Mouse (Mus musculus): ENCODE data around the gene Hsf2bp. TPM values are rescaled to one million over a fixed set of nuclear protein-coding genes. Genes with fewer than 3 reads are reported as not detected.

The Hsf2bp gene
- polyA plus RNA-seq, 1 experiment, result 5.1 TPM

DNA sequence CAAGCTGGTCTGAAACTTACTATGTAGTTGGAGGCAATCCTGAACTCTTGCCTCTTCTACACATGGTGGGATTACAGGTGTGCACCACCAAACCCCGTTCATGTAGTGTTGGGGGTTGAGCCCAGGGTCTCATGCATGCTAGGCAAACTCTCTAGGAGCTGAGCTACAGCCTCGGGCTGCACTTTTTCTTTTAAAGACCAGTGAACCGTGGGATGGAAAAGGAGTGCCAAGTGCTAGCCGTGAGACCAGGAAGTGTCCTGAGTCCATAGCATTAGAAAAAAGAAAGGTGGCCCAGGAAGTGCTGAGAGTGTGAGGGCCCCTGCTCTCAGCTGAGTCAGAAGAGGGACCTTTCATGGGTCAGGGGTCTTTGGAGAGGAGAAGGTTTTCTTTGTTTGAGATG lies 111.9 kb downstream of the Hsf2bp start:
- Histone ChIP-seq H3K27ac (ENCODE audit: insufficient read depth, low read depth, low read length) (peak overlapping the region; percentile 43; the same call in 1 of the 2 replicates), H3K4me1 (ENCODE audit: control insufficient read depth, insufficient read depth, low read length) (peaks cover 8% of the 10 kb centered on the region), H3K27me3 (replicated peaks; ENCODE audit: control insufficient read depth, insufficient read depth, low read length) (no peaks in the 10 kb centered on the region), H3K36me3 (ENCODE audit: control insufficient read depth, insufficient read depth, low read length) (no peaks in the 10 kb centered on the region), H3K4me3 (ENCODE audit: insufficient read depth, low read depth, low read length) (no peak overlapping the region)
- 29% methylated on average over 4 of the region's 4 CpGs for WGBS
- peak; percentile 76 for DNase-seq
- TF ChIP-seq POLR2A (IDR thresholded peaks at IDR 0.05; ENCODE audit: low read depth, low read length) (no peak), CTCF (conservative IDR thresholded peaks at IDR 0.05; ENCODE audit: insufficient read depth, insufficient read length, low read depth, low read length) (no peak)

DNA sequence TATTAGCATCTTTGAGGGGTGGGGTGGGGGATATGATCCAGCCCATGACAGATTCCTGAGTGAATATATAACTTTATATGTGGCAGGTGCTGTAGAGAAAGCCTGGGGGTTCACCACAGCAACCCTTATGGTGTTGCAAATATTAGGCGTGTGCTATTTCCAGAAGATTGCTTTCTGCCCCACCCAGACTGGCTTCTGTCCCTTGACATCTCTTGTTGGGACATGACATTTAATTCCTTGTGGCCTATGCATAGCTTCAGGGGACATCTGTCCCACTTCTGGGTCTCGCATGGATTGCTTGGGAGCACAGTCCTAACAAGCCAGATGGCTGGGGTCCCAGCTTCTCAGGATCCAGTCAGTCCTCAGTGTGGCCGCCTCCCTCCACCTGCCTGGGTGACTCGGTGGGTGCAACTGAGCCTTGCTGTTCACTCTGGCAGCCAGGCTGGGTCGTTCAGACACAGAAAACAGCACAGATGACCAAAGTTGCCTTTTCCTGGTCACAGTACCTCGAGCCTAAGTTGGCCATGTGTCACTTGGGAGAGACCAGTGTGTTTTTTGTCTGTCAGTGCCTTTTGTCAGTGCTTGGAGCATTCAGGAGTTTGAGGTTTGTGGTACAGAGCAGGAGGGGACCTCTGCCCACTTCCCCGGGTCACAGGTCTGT lies 112.7 kb downstream of the Hsf2bp start:
- no peaks in the 10 kb centered on the region for H3K36me3 ChIP-seq (ENCODE audit: control insufficient read depth, insufficient read depth, low read length)
- H3K27ac ChIP-seq (ENCODE audit: insufficient read depth, low read depth, low read length), result no peak overlapping the region
- H3K4me1 ChIP-seq (ENCODE audit: control insufficient read depth, insufficient read depth, low read length), result peaks cover 8% of the 10 kb centered on the region
- DNase-seq, result no peak
- no peak for TF ChIP-seq CTCF (conservative IDR thresholded peaks at IDR 0.05; ENCODE audit: insufficient read depth, insufficient read length, low read depth, low read length)
- no peak for TF ChIP-seq POLR2A (IDR thresholded peaks at IDR 0.05; ENCODE audit: low read depth, low read length)
- H3K27me3 ChIP-seq (replicated peaks; ENCODE audit: control insufficient read depth, insufficient read depth, low read length), result no peaks in the 10 kb centered on the region
- H3K4me3 ChIP-seq (ENCODE audit: insufficient read depth, low read depth, low read length), result no peak overlapping the region
- 75% methylated on average over 7 of the region's 7 CpGs for WGBS

DNA sequence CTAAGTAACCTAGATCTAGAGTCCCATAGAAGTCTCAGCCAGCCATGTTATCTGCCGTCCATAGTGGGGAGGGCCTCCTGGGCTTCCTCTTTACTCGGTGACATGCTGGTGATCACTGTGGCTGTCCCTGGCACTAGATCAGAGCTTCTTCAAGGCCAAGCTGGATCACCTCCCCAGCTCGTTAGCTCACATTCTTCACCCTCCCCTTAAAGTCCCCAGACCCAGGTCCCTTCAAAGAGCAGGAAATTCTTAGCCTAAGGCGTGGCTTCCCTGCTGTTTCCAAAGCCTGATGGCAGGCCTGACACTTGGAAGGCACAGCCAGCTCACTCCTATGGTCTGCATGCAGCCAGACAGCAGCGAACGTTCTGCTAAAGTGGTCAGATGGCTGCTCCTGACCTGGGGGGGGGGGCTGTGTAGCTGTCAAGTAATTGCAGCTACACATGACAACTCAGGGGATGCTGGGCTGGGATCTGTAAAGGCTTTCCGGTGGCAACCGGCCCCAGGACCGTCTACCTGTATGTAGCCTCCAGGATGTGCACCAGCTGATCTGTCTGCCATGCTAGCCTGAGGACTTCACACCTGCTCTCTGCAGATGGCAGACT lies 115.5 kb downstream of the Hsf2bp start:
- H3K27ac ChIP-seq (ENCODE audit: insufficient read depth, low read depth, low read length), result no peak overlapping the region
- DNase-seq, result peak; percentile 57
- no peaks in the 10 kb centered on the region for H3K27me3 ChIP-seq (replicated peaks; ENCODE audit: control insufficient read depth, insufficient read depth, low read length)
- no peaks in the 10 kb centered on the region for H3K36me3 ChIP-seq (ENCODE audit: control insufficient read depth, insufficient read depth, low read length)
- H3K4me1 ChIP-seq (ENCODE audit: control insufficient read depth, insufficient read depth, low read length), result peaks cover 8% of the 10 kb centered on the region
- 70% methylated on average over 9 of the region's 9 CpGs for WGBS
- H3K4me3 ChIP-seq (ENCODE audit: insufficient read depth, low read depth, low read length), result no peak overlapping the region
- TF ChIP-seq POLR2A (IDR thresholded peaks at IDR 0.05; ENCODE audit: low read depth, low read length) (no peak), CTCF (conservative IDR thresholded peaks at IDR 0.05; ENCODE audit: insufficient read depth, insufficient read length, low read depth, low read length) (no peak)

DNA sequence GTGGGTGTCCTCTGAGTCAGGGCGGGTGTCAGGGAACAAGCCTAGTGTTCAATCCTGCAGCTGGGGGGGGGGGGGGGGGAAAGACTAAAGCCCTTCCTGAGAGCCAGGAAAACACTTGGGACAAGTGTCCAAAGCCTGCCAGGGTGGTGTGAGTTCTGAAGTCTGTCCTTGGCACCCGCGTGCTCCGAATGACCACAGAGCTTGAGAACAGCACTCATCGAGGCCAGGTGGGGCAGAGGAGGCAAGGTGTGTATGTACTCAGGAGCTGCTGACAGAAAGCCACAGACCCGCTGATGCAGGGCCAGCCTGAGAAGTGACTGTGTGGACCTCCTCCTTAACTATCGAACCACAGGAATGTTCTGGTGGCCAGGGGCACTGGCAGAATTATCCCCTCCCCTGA lies 116.5 kb downstream of the Hsf2bp start:
- 77% methylated on average over 7 of the region's 7 CpGs for WGBS

DNA sequence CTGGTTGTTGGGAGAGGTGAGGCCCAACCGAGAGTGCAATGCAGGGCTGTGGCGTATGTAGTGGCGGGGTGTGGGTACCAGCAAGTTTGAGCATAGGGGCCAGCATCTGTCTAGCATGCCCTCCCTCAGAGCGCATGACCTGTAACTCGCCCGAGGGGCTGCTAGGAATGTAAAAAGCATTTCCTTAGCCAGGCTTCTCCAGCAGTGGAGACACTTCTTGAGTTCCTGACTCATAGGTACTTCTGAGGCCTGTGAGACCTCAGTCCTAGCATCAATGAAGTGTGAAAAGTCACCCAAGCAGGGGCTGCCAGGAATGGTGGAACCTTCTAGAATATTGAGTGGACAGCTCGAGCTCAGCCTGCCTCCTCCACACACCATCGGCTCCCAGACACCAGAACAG lies 117.8 kb downstream of the Hsf2bp start:
- Histone ChIP-seq H3K4me3 (ENCODE audit: insufficient read depth, low read depth, low read length) (no peak overlapping the region), H3K27me3 (replicated peaks; ENCODE audit: control insufficient read depth, insufficient read depth, low read length) (no peaks in the 10 kb centered on the region), H3K4me1 (ENCODE audit: control insufficient read depth, insufficient read depth, low read length) (no peaks in the 10 kb centered on the region), H3K36me3 (ENCODE audit: control insufficient read depth, insufficient read depth, low read length) (no peaks in the 10 kb centered on the region), H3K27ac (ENCODE audit: insufficient read depth, low read depth, low read length) (no peak overlapping the region)
- DNase-seq, result no peak
- TF ChIP-seq CTCF (conservative IDR thresholded peaks at IDR 0.05; ENCODE audit: insufficient read depth, insufficient read length, low read depth, low read length) (no peak), POLR2A (IDR thresholded peaks at IDR 0.05; ENCODE audit: low read depth, low read length) (no peak)
- WGBS, result 82% methylated on average over 8 of the region's 8 CpGs

More for the DNA sequence above, 116.5 kb downstream of the Hsf2bp start:
- no peak for TF ChIP-seq POLR2A (IDR thresholded peaks at IDR 0.05; ENCODE audit: low read depth, low read length)
- TF ChIP-seq CTCF (conservative IDR thresholded peaks at IDR 0.05; ENCODE audit: insufficient read depth, insufficient read length, low read depth, low read length), result no peak
- DNase-seq, result no peak
- Histone ChIP-seq H3K4me3 (ENCODE audit: insufficient read depth, low read depth, low read length) (no peak overlapping the region), H3K36me3 (ENCODE audit: control insufficient read depth, insufficient read depth, low read length) (no peaks in the 10 kb centered on the region), H3K27ac (ENCODE audit: insufficient read depth, low read depth, low read length) (no peak overlapping the region), H3K27me3 (replicated peaks; ENCODE audit: control insufficient read depth, insufficient read depth, low read length) (no peaks in the 10 kb centered on the region), H3K4me1 (ENCODE audit: control insufficient read depth, insufficient read depth, low read length) (peaks cover 8% of the 10 kb centered on the region)

DNA sequence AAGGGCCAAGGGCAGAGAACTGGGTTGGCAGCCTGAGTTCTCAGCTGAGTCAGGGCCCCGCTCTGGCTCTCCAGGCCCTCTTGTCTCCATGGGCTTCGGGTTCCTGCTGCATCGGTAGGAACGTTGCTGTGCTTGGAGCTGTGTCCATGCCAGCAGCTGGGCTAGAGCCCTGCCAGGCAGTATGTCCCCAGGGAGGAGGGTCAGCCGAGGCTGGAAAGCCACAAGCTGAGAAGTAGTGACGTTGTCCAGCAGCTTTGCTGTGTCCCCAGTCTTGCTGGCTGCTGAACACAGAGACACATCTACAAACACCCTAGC lies 119.7 kb downstream of the Hsf2bp start:
- no peaks in the 10 kb centered on the region for H3K36me3 ChIP-seq (ENCODE audit: control insufficient read depth, insufficient read depth, low read length)
- H3K4me1 ChIP-seq (ENCODE audit: control insufficient read depth, insufficient read depth, low read length), result no peaks in the 10 kb centered on the region
- TF ChIP-seq POLR2A (IDR thresholded peaks at IDR 0.05; ENCODE audit: low read depth, low read length) (no peak), CTCF (conservative IDR thresholded peaks at IDR 0.05; ENCODE audit: insufficient read depth, insufficient read length, low read depth, low read length) (no peak)
- H3K27ac ChIP-seq (ENCODE audit: insufficient read depth, low read depth, low read length), result no peak overlapping the region
- DNase-seq, result peak; percentile 32
- no peaks in the 10 kb centered on the region for H3K27me3 ChIP-seq (replicated peaks; ENCODE audit: control insufficient read depth, insufficient read depth, low read length)
- 52% methylated on average over 6 of the region's 6 CpGs for WGBS
- no peak overlapping the region for H3K4me3 ChIP-seq (ENCODE audit: insufficient read depth, low read depth, low read length)

DNA sequence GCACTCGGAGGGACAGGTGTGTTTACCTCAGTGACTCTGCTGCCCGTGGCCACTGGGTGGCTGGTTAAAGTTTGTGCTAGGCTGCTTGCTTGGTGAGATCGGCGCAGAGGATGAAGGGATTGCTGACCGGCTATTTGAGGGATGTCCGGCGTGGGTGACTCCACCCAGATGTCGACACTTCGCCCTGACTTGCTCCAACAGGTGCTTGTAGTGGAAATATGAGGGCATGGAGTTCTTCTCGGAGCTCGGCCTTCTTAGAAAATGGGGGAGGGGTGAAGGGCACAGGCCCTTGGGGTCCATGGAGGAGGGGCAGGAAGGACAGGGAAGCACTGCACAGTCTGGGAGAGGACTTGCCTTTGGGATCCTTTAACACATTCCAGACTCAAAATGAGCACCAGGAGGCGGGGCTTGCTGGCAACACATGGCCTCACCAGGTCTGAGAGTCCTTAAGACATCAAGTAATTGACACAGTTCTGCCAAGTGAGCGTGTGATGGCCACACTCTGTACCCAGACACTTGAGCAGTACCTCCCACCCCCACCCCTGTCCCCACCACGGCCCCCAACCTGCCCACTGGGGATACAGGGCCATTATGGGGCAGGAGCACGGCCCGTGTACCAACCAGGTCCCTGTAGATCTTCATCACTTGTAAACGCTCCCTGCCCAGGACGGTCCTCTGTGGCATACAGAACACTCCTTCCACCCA lies 120.2 kb downstream of the Hsf2bp start:
- no peaks in the 10 kb centered on the region for H3K36me3 ChIP-seq (ENCODE audit: control insufficient read depth, insufficient read depth, low read length)
- H3K27ac ChIP-seq (ENCODE audit: insufficient read depth, low read depth, low read length), result no peak overlapping the region
- H3K27me3 ChIP-seq (replicated peaks; ENCODE audit: control insufficient read depth, insufficient read depth, low read length), result no peaks in the 10 kb centered on the region
- H3K4me1 ChIP-seq (ENCODE audit: control insufficient read depth, insufficient read depth, low read length), result no peaks in the 10 kb centered on the region
- H3K4me3 ChIP-seq (ENCODE audit: insufficient read depth, low read depth, low read length), result no peak overlapping the region
- TF ChIP-seq CTCF (conservative IDR thresholded peaks at IDR 0.05; ENCODE audit: insufficient read depth, insufficient read length, low read depth, low read length) (no peak; the same call in 1 of the 2 replicates), POLR2A (IDR thresholded peaks at IDR 0.05; ENCODE audit: low read depth, low read length) (no peak)
- 53% methylated on average over 18 of the region's 18 CpGs for WGBS
- peak; percentile 76 for DNase-seq

Measured in kidney, adult 2 months (tissue).